Mouse (Mus musculus) induced T-regulatory cell, adult 2 months (primary cell): Measurements from ENCODE around the gene Gskip.

ENCODE experiments used
- DNase-seq: peaks from one replicate; pipeline ENCODE4 v3.0.0-alpha.2; 2012; ENCODE audit warnings: low read depth

The Gskip gene

DNA sequence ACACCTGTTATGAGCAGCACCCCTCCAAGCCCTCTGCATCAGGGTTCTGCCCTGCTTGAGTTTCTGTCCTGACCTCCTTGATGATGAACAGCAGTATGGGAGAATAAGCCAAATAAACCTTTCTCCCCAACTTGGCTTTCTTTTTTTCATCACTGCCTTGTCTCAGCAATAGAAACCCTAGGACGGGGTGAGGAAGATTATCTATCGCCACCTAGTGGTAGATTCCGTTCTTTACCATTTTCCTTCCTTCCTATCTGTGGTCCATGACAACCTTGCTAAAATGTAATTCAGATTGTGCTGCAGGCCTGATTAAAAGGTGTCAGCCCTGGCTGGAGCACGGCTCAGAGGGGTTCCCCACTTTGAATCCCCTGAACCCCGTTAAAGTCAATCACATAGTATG lies 38.0 kb downstream of the Gskip start:
- DNase-seq: peak; percentile 81

DNA sequence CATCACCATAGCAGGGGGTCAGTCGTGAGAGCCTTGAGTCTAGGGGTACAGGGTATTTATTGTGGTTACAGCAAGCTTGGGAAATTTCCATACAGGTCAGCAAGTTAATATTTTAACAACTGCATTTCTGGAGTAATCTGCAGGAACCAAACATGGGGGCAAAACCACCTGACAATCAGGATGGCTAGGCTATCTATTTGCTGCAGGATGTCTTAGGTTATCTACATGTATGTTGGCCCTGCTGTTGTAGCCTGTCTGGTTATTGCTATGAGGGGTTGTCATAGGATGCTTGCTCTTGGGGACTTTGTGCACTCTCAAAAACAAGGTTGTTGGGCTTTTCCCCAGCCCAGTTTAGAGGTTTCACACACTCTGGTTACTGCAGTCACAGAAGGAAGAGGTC lies 40.0 kb downstream of the Gskip start:
- no peak for DNase-seq

DNA sequence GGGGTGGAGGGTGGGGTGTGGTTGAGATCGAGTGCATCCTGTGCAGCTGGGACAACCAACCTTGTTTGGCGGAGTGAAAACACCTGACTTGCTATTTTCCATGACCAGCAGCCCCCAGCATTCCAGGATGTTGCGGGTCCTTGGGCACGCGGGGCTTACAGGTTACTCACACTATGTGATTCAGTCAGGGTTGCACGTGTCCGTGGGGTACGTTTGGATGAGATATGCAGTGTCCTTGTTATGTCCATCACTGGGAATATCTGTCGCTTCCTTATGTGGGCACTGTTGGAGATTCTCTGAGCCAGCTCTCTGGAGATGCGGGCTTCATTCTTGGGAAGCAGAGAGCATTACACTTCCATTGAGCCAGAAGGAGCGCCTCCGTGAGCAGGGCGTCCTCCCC lies 41.1 kb downstream of the Gskip start:
- DNase-seq: no peak

DNA sequence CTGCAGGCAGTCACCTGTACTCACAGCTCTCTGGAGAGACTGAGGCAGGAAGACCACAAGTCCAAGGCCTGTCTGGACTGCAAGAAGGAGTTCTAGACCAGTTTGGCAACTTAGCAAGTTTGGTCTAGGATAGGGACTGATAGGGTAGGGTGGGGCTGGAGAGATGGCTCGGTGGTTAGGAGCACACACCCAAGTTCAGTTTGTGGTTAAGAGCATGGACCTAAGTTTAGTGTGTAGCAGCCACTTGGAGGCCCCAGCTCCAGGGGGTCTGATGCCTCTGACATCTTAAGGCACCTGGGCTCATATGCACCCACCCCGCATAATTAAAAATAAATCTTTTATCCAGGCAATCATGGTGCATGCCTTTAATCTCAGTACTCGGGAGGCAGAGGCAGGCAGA lies 42.6 kb downstream of the Gskip start:
- no peak for DNase-seq

DNA sequence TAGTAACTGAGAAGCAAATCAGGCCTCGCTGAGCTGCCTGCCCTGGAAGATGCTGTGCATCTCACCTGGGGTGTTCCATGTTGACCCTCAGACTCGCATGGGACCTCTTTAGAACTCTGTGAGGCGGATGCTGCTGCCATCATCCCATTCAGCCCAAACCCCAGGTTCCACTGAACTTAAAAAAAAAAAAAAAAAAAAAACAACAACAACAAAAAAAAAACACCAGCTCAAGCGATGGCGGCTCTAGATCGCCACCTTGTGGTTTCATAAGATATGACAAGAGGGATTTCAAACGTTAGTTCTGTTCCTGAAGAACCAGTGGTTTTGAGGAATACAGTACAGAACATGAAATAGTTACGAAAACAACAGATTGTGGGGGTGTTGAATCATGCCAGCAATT lies 43.3 kb downstream of the Gskip start:
- DNase-seq: peak; percentile 80

DNA sequence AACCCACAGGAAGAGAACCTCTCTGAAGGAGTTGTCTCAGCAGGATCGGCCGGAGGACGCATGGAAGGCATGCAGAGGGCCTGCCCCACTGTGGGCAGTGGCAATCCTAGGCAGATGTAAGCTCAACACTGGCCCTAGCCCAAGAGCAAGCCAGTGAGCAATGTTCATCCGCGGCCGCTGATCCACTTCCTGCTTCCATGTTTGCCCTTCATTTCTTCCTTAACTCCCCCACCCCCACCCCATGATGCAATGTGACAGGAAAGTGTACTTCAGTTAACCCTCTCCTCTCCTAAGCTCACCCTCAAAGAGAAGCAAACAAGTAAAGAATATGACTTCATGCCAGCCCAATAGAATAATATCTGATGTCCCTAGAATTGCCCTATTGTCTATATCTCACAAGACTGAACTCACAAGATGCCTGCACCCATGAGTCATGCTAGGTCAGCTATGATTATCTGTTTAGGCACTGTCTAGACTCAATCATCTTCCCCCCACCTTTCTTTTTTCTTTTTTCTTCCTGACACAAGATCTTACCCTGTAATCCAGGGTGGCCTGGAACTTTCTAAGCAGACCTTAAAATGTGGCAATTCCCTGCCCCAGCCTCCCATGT lies 46.3 kb downstream of the Gskip start:
- no peak for DNase-seq

DNA sequence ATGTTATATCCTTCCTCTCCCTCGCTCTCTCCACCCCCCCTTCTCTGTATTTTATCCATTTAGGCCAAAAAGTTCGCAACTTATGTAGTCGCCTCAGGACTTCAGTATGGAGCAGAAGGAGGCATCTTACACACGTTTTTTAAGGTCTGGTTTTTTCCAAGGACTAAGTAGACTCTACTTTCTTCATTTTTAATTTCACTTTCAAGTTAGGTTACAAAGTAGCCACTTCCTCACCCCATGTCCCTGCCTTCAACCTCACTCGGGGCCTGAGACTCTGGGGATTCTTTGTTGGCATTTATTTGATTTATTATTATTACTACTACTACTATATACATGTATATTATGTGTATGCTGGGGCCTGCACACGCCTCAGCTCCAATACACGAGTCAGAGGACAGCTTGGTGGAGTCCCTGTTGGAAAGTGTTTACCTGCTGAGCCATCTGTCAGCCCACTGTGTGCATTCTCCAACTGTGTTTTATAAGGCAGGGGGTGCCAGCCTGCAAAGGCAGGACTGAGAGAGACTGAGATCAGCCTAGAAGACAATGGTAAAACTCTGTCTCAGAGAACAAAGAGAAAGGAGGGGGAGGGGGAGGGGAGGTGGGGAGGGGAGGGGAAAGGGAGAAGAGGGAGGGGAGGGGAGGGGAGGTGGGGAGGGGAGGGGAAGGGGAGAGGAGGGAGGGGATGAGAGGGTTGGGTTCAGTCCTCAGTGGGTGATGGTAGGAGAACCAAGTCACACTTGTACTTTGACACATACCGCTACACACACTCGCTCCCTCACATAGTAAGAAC lies 48.9 kb downstream of the Gskip start:
- no peak for DNase-seq

DNA sequence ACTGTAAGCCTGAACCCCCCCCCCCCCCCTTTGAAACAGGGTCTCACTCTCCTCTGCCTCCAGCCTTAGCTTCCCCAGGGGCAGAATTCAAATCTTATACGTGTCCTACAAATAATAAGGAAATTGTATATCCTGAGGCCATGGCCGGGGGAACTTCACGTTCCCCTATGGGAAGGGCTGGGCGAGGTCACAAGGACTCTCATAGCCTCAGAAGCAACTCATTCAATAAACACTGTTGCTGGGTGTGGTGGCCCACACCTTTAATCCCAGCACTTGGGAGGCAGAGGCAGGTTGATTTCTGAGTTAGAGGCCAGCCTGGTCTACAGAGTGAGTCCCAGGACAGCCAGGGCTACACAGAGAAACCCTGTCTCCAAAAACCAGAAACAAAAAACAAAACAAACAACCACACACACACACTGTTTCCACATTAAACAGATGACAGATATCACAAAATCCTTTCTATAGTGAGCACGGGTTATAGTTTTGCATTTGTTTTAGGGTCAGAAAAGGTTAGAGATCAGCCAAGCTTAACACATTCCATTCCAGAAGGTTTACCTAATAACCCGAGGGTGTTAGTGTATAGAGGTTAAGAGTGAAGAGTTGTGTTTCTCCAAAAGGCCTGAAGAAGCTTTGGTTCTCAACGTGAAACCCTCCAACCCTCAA lies 50.7 kb downstream of the Gskip start:
- no peak for DNase-seq

DNA sequence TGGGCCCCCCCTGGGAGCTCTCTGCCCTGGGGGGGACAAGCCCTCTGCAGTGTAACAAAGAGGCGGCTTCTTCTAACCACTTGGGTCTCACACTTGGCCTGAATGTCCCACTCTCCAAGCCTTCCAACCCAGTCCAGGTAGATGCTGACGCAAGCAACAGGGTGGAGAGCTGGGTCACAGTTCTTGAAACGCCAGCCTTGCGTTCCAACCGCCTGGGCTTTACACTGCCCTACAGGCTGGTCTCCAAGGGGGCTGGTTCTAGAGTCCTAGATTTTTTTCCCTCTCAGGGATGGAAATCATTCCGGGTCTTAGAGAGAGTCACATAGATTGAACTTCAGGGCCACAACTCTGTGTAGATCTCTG lies 51.2 kb downstream of the Gskip start:
- DNase-seq: no peak

DNA sequence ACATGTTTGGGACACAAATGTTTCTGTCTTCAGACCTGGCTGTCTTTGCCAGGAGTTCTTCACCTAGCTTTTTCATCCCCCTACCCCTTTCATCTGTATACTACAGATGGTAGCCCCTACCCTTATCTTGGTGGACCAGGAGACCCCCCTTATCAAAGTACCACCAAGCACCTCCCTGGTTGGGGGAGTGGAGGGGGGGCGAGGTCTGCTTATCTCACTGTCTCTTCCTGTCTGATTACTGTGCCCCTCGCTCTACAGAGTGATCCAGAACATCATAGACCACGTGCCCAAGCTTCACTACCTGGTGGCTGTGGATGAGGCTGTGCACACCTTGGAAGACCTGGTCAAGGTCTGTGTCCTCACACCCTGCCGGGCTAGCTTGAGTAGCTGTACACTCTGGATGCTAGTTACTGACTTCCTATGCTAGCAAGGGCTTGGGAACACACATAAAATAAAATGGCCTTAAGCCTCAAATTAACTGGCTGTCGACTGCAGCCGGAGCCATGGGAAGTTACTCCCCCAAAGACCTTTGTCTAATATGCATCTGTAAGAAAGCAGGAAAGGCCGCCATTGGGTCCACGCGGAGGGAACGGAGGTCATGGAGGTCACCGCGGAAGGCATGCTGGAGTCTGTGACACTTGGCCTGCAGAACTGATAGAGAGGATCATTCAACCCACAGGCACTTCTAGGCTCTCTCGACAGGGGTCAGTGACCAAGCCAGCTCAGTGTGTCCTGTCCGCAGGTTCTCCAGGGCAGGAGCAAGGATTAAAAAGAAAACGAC lies 53.9 kb downstream of the Gskip start:
- no peak for DNase-seq

DNA sequence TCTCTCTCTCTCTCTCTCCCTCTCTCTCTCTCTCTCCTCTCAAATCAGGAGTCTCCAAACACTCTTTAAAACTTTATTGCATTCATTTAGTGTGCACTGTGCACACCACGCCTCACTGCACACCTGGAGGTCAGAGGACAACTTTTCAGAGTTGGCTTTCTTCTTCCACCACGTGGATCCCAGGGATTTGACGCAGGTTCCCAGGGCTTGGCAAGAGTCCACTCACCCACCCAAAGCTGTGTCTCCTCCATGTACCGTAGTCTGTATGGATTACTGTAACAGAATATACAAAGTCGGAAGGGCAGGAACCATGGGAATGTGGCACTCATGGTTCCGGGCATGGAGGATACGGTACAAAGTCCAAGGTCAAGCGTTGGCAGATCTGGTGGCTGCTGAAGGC lies 55.0 kb downstream of the Gskip start:
- DNase-seq: no peak

DNA sequence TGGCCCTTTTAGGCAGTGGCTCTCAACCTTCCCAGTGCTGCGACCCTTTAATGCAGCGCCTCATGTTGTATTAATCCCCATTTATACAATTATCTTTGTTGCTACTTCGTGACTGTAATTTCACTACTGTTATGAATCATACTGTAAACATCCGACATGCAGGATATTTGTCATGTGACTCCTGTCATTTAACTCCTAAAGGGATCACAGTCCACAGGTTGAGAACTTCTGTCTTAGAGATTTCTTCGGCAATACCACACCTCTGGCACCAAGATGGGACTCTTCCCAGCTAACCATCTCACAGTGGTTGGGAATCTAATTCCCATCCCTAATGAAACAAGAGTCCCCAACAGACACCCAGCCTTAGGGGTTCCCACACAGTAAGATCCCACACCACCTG lies 63.5 kb downstream of the Gskip start:
- no peak for DNase-seq
